Mouse (Mus musculus) forelimb bud, embryonic 11.5 days (tissue): ENCODE results near the gene Hsd17b11.
"Not testable (repeated sequence)": the region's sequence is repeated elsewhere in the genome, so short reads cannot be mapped to it uniquely, and the experiment has no call there.

Experiments
- DNase-seq: peaks from one replicate; pipeline ENCODE4 v3.0.0-alpha.2; 2012; ENCODE audit warnings: low read depth, low spot score

Gene Hsd17b11

DNA sequence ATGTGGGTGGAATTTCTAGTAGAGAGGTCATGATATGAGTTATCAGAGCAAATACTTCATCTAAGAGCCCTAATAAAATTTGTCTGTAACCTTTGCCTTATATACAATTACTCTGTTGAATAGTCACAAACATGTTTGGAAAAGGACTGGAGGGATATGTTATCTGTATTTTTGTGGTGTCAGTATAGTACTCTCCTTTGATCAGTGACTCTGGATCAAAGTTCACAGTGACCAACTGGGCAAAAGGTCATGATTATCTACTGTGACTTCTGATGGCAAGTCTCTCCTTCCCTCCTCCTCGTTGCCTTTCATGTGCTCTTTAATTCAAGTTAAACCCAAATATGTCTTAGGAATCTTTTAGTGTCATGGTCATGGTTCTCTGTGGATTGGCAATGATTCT lies 14.1 kb upstream of the Hsd17b11 start:
- no peak for DNase-seq

DNA sequence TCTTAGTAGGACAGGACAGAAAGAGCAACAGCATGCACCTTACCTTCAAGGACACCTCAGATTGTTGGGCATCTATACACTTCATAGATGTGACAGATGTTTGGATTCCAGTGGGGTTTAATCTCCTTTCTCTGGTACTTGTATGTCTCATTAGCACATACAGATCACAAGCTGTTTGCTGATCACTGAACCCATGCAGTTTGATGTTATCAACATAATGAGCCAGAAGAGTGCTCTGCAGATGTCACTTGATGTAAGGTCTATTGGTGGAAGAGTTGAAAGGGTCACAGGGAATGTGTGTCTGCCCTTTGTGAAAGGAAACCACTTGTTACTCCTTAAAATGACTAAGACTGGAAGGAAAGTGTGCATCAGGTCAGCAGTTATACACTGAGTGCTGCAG lies 13.3 kb upstream of the Hsd17b11 start:
- no peak for DNase-seq

DNA sequence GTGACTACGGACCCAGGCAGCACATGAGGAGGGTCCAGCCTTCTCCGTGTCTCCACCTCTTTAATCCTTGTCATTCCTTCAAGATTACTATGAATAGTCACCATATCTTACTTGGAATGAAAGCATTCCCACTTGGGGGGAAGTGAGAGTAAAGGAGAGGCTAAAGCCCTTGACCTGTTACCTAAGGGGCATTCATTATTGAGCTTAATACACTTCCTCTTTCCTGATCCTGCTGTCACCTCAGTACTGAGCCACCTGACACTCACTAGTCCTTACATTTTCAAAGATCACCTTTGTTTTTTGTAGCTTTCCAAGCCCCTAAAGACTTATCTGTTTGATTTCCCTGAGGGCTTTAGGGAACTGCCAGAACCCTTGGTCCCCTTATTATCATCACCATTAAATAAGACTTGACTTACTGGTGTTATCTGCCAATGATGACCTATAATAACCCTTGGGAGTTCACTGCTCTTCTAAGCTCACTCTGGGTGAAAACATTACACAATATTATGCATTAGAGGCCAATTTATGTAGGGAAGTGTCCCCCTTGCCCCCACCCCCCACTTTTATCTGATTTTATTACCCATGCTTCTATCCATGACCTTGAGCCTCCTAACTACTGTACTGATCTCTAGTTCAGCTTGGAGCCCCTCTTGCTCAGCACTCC lies 10.8 kb upstream of the Hsd17b11 start:
- no peak for DNase-seq

GRCm38 (mm10) chr5:104025245-104025854 lies 3.6 kb upstream of the Hsd17b11 start:
- DNase-seq = no peak

DNA sequence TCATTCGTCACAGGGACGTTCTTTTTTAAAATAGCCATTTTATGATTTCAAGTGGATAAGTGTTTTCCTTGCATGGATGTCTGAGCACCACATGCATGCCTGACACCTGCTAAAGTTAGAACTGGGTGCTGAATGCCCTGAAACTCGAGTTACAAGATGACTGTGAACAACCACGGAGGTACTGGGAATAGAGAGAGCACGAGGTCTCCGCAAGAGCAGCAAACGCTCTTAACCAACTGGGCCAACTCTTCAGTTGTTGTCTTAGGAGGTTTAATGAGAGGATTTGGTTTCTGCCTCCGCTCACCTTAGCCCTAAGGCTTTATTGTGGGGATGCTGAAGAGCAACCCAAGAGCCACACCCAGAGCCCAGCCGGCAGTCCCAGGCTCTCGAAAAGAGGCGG lies 3.0 kb upstream of the Hsd17b11 start:
- DNase-seq = no peak

DNA sequence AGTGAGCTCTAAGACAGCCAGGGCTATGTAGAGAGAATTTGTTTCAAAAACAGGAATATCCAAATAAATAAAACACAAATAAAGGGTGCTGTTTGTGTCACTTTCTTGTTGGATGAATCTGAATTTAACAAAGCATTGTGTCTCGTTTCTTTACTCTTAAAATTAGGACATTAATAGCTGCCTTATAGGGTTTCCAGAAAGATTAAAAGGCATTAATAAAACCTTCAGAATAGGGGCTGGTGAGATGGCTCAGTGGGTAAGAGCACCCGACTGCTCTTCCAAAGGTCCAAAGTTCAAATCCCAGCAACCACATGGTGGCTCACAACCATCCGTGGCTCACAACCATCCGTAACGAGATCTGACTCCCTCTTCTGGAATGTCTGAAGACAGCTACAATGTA lies 2.5 kb upstream of the Hsd17b11 start:
- DNase-seq = not testable (repeated sequence)

DNA sequence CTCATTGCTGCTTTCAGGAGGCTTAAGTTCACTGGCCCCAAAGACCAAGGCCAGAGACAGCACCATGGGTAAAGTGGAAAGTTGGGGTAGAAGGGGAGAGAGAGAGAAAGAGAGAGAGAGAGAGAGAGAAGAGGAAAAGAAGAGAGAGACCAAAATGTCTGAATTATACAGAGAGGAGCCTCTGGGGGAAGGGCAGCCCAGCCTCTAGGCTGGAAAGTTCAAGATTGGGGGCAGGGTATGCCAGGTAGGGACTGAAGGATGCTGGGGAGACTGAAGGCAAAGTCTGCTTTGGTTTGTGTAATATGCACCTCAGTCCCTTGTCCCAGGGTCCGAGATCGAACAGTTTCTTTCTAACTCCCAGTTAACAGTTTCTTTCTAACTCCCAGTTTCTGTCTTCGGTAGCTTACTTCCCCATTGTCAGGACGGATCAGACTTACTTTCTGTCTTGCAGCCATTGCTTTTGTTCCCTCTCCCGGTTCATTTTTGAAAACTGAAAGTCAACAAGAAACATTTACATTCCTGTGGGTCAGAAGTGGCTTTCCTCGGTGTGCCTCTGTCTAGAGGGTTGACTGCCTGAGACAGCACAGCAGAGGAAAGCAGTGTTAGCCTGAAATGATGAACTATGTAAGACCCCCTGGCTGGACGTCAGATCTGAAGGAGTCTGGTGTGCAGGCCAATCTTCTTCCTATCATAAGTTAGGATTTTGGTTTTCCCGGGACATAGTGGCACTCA lies 1.7 kb upstream of the Hsd17b11 start:
- no peak for DNase-seq

GRCm38 (mm10) chr5:104022558-104022957 lies 839 bp upstream of the Hsd17b11 start:
- no peak for DNase-seq

GRCm38 (mm10) chr5:104011419-104011818 lies 10.3 kb downstream of the Hsd17b11 start:
- no peak for DNase-seq

DNA sequence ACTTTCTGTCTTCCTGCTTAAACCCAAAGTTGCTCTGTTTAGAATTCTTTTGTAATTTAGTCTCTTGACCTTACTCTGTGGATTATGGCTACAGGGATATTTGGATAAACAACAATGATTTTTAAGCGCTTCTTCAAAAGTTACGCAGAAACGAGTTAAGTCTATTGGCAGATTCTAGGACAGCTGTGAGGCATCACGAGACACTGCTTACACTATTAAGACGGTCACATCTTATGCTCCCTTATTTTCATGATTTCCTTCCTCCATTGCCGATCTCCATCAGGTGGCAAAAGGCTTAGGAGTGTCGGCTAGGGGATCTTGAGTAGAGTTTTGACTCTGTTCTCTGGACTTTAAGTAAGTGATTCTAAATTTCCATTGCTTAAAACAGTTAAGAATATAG lies 11.5 kb downstream of the Hsd17b11 start:
- no peak for DNase-seq

DNA sequence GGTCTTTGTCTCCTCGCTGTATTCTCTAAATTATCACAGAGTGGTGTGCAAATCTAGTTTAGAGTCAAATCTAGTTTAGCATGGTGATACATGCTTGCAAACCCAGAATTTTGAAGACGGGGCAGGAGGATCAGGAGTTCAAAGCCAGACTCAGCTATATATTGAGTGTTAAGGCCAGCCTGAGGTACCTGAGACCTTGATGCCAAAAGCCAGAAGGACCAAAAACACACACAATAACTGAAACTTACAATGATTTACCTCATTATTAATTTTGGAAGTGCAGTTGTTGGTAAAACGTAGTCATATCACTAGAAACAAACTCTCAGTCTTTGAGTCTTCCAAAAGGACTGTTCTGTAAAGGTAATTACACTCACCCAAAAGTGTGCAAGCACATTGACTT lies 12.3 kb downstream of the Hsd17b11 start:
- DNase-seq = no peak

GRCm38 (mm10) chr5:104007801-104008200 lies 13.9 kb downstream of the Hsd17b11 start:
- DNase-seq = no peak

GRCm38 (mm10) chr5:104006811-104007210 lies 14.9 kb downstream of the Hsd17b11 start:
- DNase-seq = no peak

GRCm38 (mm10) chr5:104003955-104004354 lies 17.8 kb downstream of the Hsd17b11 start:
- DNase-seq = no peak

GRCm38 (mm10) chr5:104003256-104003931 lies 18.3 kb downstream of the Hsd17b11 start:
- DNase-seq = no peak

DNA sequence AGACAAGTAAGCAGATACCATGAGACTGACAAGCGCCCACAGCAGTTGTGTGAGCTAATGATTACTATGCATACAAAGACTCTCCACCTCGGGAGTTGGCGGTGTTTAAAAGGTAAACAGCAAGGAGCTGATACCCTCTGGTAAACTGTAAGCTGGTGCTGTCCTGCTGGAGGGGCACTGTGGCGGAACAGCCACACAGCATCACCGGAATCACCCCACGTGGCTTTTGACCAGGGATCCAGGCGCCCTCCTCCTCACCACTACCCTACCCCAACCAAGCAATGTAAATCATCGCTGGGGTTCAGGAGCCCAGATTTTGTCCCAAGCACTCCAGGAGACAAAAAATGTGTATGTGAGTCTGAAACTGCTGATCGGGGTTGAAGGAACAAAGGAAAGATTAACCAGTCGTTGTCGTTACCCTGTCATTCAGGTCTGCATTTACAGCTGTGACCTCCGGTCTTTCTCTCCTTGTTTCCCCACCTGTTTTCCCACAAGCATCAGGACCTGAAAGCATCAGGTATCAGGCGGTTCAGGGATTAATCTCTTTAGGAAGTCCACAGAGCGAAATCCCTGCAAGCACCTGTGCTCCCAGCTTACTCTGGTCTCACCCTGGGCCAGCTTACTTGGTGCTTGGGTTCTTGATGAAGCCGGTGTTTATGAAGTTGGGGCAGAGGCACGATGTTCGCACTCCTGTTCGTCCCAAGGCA lies 19.0 kb downstream of the Hsd17b11 start:
- no peak for DNase-seq

DNA sequence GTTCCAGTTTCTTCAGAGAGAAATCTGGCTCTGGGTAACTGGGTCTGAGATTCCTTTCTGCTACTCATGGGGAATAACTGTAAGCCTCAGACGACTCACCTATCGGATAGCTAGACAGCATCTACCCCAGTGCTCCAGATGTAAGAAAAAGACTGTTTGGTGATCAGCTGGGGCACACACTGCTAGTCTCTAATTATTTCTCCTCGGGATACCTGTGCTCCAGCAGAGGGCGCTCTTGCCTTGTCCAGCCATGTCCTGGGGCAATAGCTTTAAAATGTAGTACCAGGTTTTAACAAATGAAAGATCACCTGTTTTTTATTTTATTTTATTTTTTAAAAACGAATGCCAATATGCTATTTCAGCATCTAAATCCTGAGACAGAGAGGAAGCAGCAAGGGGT lies 22.0 kb downstream of the Hsd17b11 start:
- DNase-seq = peak; percentile 77

DNA sequence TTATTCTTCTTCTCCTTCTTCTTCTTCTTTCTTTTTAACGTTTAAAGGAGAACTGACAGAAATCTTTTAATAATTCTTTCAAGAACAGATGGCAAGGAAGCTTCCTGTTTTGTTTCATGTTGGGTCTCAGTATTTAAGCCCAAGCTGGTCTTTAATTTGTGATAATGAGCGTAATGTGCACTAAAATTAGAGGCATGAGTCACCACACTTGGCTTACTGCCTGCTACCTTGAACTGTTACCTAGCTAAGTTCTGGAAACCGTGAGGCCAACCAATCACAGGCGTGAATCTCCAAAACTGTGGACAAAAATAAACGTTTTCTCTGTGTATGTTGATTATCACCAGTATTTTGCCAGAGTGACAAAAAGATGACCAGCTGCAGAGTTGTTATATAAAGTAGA lies 23.0 kb downstream of the Hsd17b11 start:
- no peak for DNase-seq

GRCm38 (mm10) chr5:103995181-103995580 lies 26.5 kb downstream of the Hsd17b11 start:
- DNase-seq = peak; percentile 14

DNA sequence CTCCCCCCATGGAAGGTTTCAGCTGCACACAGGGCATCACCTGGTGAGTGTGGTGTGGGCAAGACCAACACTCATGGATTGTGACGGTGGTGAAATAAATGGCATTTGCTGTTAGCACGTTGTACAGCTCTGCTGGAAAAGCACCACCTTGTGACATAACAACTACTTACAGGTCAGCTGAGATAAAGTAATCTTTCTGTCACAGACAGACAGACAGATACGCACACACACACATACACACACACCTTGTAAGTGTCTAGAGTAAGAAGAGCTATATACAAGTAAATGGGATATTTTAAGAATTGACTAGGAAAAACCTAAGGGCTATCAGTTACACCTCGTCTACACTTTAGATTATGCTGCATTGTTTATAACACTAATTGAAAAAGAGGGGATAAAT lies 27.1 kb downstream of the Hsd17b11 start:
- no peak for DNase-seq

- DNase-seq = no peak
Measured at GRCm38 (mm10) chr5:103993601-103994000, 28.1 kb downstream of the Hsd17b11 start.

DNA sequence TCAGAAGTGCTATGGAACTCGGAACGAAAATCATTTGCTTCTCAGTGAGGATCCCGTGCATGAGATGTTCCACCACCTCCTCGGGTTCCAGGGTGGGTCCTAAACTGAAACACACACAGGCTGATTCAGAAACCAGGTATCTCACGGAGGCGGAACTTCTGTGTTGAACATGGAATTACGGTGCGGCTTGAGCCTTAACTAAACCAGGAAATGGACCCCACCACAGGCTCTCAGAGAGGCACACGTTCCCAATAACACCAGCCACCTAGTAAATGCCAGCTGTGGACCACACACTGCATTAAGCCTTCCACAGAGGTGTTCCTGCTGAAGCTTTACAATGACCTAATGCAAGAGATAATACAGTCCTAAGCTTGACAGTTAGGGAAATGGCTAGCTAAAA lies 28.9 kb downstream of the Hsd17b11 start:
- no peak for DNase-seq
